12 mouse cellular contexts compared by ENCODE assay signal in the genomic region with DNA sequence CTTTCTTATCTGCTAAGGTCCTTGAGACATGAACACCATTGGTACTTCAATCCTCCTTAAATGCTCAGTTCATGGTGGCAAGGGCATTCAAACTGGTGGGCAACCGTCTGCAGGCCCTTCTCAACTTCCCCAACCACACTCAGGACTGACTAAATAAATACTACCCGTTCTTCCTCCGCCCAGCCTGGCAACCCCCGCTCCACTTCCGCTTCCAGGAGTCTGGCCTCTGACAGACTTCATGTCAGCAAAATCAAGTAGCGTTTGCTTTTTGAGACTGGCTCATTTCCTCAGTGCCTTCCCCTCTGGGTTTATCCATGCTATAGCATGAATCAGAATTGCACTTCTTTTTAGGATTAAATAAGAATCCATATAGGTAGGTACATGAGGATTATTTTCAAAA.
DNase-seq lines count a peak whose midpoint lies in the region; ATAC-seq lines count a peak whose summit lies in the region.
"Had no signal": no experiment of that assay in that cellular context is flagged by ENCODE, and none has a peak within 500 bp of the region (broad histone marks: within the 10 kb centered on the region; RNA-seq: fewer than 3 reads in every experiment).

No protein-coding gene starts in this region.

- no peak for ATAC-seq in liver, embryonic 11.5 days (replicated peaks; ENCODE audit: low FRiP score)
- ATAC-seq in neutrophil, adult 5-6 weeks (ENCODE audit: extremely low read depth, insufficient number of reproducible peaks, low FRiP score, poor library complexity, severe bottlenecking), result peak; percentile 71; the same call in 1 of the 2 replicates
- ATAC-seq in forebrain, embryonic 14.5 days, result no peak

- no peaks in the 10 kb centered on the region for H3K4me1 ChIP-seq in liver, embryonic 11.5 days (replicated peaks; ENCODE audit: control insufficient read depth, insufficient read depth, low read length)
- H3K4me1 ChIP-seq in forebrain, embryonic 14.5 days (ENCODE audit: control insufficient read depth, insufficient read depth, low read length), result 0 out of 2 replicates have a peak, but pooled peaks cover 1% of the 10 kb centered on the region

- H3K27ac ChIP-seq in liver, embryonic 11.5 days (ENCODE audit: low read depth, low read length), result 0 out of 2 replicates have a peak overlapping the region, but pooled peaks have one; percentile 15
- no peak overlapping the region for H3K27ac ChIP-seq in forebrain, embryonic 14.5 days (ENCODE audit: low read depth, low read length)
- H3K27ac ChIP-seq: heart, embryonic 15.5 days; midbrain, embryonic 12.5 days had no signal

- no peaks in the 10 kb centered on the region for H3K9me3 ChIP-seq in liver, embryonic 11.5 days (ENCODE audit: control insufficient read depth, low read length)
- H3K9me3 ChIP-seq in forebrain, embryonic 14.5 days (replicated peaks; ENCODE audit: control insufficient read depth, low read length), result no peaks in the 10 kb centered on the region
- H3K9me3 ChIP-seq: heart, embryonic 15.5 days; midbrain, embryonic 12.5 days had no signal

- 21% methylated on average over 6 of the region's 6 CpGs for WGBS in liver, embryonic 11.5 days
- WGBS in forebrain, embryonic 14.5 days, result 86% methylated on average over 6 of the region's 6 CpGs

- H3K4me3 ChIP-seq in liver, embryonic 11.5 days (ENCODE audit: low read depth, low read length), result no peak overlapping the region
- H3K4me3 ChIP-seq in forebrain, embryonic 14.5 days (ENCODE audit: low read depth, low read length), result no peak overlapping the region
- H3K4me3 ChIP-seq: erythroblast, embryonic 14.5 days; heart, embryonic 15.5 days; midbrain, embryonic 12.5 days had no signal

- no peak overlapping the region for H3K4me2 ChIP-seq in liver, embryonic 11.5 days
- H3K4me2 ChIP-seq in forebrain, embryonic 14.5 days (ENCODE audit: low read length), result no peak overlapping the region
- H3K4me2 ChIP-seq: heart, embryonic 15.5 days; midbrain, embryonic 12.5 days had no signal

- DNase-seq in heart, adult 9 months (ENCODE audit: low spot score in 2 of 2), result peak; percentile 42 to 59
- no peak for DNase-seq in heart, postnatal 25 days (ENCODE audit: low spot score)
- DNase-seq in right cerebral cortex, postnatal 10 days (ENCODE audit: low spot score in 2 of 2), result peak; percentile 65 to 66
- DNase-seq in right cerebral cortex, postnatal 36 days (ENCODE audit: low spot score in 2 of 2), result no peak
- no peak for DNase-seq in liver, embryonic 11.5 days (ENCODE audit: low spot score)
- DNase-seq in forebrain, embryonic 14.5 days (ENCODE audit: low spot score), result no peak
- no peak for DNase-seq in embryo, embryonic 10.5 days (ENCODE audit: low spot score)
- DNase-seq: layer of hippocampus, postnatal 36 days had no signal

- no peak overlapping the region for H3K9ac ChIP-seq in liver, embryonic 11.5 days (ENCODE audit: low read depth, low read length)
- no peak overlapping the region for H3K9ac ChIP-seq in forebrain, embryonic 14.5 days (ENCODE audit: low read length)
- H3K9ac ChIP-seq: heart, embryonic 15.5 days; midbrain, embryonic 12.5 days had no signal

- intact Hi-C loops in heart, postnatal 25 days (cut with DNase I), result no loop called here

- H3K27me3 ChIP-seq in liver, embryonic 11.5 days (replicated peaks; ENCODE audit: control insufficient read depth, insufficient read depth, low read length), result no peaks in the 10 kb centered on the region
- H3K27me3 ChIP-seq in forebrain, embryonic 14.5 days (replicated peaks; ENCODE audit: control insufficient read depth, insufficient read depth, low read length), result no peaks in the 10 kb centered on the region
- H3K27me3 ChIP-seq: heart, embryonic 15.5 days; midbrain, embryonic 12.5 days had no signal

- no peaks in the 10 kb centered on the region for H3K36me3 ChIP-seq in liver, embryonic 11.5 days (ENCODE audit: control insufficient read depth, insufficient read depth, low read length)
- no peaks in the 10 kb centered on the region for H3K36me3 ChIP-seq in forebrain, embryonic 14.5 days (ENCODE audit: control insufficient read depth, insufficient read depth, low read length)
- H3K36me3 ChIP-seq: heart, embryonic 15.5 days; midbrain, embryonic 12.5 days had no signal

Comparison
In these comparisons a context has a peak if more than half of its experiments do, and no peak if none do; other contexts are left out.
1. DNase-seq: peak in heart, adult 9 months (2 of 2) and right cerebral cortex, postnatal 10 days (2 of 2); none in heart, postnatal 25 days (single experiment), right cerebral cortex, postnatal 36 days (0 of 2), liver, embryonic 11.5 days (single experiment), forebrain, embryonic 14.5 days (single experiment) and embryo, embryonic 10.5 days (single experiment).